Mouse (Mus musculus): ENCODE measurements at regions not wholly inside any gene's neighbourhood (a gene's known extent, or its start where the extent isn't known, plus 50 kb on each side); places are given as distances from the start of the nearest gene placed in this dataset.
A peak's percentile ranks its signal among the peaks of the same experiment; 100 is the strongest.

DNA sequence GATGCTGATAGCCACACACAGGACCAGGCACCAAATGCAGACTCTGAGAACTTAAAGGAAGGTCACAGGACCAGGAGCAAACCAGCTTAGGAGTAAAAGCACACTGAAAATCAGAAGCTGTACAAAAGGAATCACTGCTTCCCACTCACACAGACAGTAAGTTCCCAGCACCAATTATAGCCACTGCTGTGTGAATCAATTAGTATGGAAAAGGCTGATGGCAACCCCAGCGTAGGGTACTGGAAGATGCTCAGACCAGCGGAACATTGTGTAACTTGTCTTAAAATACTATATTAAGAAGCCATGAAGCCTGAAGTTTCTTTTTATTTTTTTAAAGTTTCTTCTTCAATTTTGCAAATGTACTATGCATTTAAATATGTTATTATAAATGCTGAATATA lies 115.8 kb downstream of the Lnpk start:
- DNase-seq (ENCODE audit: low spot score in 2 of 2), result peak; percentile 2 to 20

DNA sequence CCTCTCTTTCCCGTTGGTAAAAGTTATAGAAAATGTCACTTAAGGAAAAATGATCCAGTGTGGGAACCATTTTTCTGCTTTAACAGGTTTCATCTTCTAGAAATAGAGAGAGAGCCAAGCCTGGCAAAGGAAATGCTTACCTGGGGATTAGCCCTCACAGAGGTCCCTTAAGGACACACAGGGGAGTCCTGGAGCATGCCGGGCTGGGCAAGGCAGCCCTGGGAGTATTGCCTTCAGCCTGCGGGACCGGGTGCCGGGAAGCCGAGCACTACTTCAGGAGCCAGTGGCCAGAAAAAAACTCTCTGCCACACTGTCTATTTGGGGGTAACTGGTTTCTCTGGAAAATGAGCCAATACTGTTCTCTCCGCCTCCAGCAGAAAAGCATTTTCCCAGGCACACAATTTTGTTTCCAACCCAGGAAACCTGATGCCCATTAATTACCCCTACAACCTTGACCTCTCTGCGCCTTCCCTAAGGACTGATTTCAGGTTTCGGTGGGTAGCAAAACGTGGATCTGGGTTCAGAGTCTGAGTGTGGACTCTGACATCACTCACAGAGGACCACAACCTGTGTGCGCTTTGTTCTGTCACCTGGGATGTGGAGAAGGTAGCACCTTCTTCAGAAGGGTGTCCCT lies 117.9 kb downstream of the Lnpk start:
- DNase-seq (ENCODE audit: low spot score in 2 of 2), result no peak

DNA sequence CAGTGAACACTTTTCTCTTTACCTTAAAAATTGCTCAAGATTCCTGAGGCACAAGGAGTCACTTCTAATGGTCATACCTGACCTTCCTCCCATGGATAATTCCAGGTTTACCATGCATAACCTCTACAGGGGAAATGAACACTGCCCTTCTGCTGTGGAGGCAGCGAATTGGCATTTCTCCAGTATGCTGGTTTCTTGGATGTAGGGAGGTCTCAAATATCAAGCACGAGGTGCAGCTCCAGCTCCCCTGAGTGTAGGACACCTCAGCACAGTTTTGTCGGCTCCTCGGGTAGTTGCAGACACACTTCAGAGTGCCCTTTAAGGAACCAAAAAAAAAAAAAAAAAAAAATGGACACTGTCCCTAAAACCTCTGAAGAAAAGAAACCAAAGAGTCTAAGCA lies 124.8 kb downstream of the Lnpk start:
- no peak for DNase-seq (ENCODE audit: low spot score in 2 of 2)

DNA sequence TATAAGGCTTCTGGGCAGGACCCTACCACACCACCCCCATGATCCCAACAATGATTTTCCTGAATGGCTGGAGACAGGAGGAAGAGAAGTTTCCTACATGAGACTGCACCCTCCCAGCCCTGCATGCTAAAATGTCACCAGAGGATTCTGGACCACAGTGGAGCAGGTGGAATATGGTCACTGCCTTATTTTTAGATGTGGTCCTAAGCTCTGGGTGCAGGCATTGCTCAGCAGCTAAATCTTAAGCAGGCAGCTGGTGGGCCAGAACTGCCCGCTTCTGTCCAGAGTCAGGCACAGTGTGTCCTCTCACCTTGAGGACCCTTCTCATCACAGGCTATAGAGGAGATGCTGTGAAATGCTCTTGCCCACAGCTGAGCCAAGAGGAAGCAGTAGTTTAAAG lies 126.6 kb downstream of the Lnpk start:
- DNase-seq (ENCODE audit: low spot score in 2 of 2), result no peak

- DNase-seq (ENCODE audit: low spot score in 2 of 2), result peak in 1 of 2 experiments; percentile 3
Measured at GRCm38 (mm10) chr2:74451578-74451977, 127.7 kb downstream of the Lnpk start.

DNA sequence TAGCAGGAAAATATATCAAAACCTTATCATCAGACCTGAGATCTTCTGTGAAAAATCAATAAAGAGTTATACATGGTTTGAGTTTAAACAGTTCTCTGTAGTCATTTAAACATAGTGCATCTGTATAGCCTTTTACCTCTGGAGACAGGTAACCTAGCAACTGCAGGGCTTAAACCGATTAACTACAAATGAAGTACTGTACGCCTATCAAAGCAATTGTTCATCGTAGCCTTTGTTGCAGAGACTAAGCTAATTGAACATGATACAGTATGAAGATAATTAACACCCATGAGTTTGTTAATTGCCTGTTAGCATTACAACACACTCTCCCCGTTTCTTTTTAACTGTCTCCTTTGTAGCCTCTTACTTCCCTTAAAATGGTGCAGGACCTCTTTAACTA lies 128.2 kb downstream of the Lnpk start:
- no peak for DNase-seq (ENCODE audit: low spot score in 2 of 2)

GRCm38 (mm10) chr2:74450064-74450765 lies 129.0 kb downstream of the Lnpk start:
- no peak for DNase-seq (ENCODE audit: low spot score in 2 of 2)

DNA sequence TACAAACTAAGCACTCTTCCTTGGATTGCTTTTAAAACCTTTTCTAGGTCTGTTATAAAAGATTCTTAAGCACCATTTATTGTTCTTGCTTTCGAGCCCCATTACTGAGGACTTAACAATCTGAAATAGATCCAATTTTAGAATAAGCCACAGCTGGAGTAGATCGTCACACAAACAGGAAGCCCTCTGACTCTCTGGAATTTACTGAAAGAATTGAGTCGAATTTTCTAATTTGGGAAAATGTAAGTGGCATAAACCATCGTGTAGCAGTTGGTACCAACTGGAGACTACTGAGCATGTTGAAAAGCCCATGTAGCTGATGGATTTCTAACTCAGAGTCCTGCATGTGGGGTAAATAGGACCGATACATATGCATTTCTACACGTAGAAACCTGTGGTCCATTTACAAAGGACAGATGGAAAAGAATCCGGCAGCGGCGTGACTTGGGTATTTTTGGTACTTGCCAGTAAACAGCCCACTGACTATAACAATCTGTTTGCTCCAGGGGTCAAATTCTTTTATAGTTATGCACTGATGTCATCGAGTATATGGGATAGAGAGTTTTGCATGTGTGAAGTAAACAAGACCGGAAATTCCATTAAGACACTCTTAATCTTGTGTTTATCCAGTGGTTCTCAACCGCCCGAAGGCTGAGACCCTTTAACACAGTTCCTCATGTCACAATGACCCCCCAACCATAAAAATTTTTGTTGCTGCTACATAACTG lies 143.9 kb downstream of the Lnpk start:
- no peak for DNase-seq (ENCODE audit: low spot score in 2 of 2)

DNA sequence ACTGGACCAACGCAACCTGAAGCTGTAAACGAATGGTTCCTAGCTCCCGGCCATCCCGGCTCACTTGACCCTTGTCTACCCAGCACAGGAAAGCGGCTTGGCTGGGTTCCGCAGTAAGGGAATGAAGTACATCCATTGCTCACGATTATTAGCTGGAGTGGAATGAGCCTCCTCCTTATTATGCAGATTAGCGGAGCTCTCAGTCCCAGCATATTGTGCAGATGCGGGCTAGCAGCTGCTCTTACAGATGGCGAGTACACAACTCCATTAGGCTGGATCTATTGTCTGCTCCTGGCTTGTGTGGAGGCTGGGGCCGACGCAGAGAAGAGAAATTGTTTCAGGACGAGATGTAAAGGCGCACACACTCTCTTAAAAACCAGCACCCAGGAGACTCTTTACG lies 152.5 kb downstream of the Lnpk start:
- DNase-seq (ENCODE audit: low spot score in 2 of 2), result peak; percentile 25 to 38

GRCm38 (mm10) chr2:74424726-74425125 lies 154.5 kb downstream of the Lnpk start:
- peak; percentile 58 to 85 for DNase-seq (ENCODE audit: low spot score in 2 of 2)

GRCm38 (mm10) chr2:74416097-74416496 lies 163.1 kb downstream of the Lnpk start:
- DNase-seq (ENCODE audit: low spot score in 2 of 2), result no peak

GRCm38 (mm10) chr2:74414721-74415120 lies 164.5 kb downstream of the Lnpk start:
- DNase-seq (ENCODE audit: low spot score in 2 of 2), result no peak

- DNase-seq (ENCODE audit: low spot score in 2 of 2), result peak; percentile 26 to 65
Measured at GRCm38 (mm10) chr2:74409856-74410404, 169.3 kb downstream of the Lnpk start.

GRCm38 (mm10) chr2:74404493-74404892 lies 174.7 kb downstream of the Lnpk start:
- no peak for DNase-seq (ENCODE audit: low spot score in 2 of 2)

DNA sequence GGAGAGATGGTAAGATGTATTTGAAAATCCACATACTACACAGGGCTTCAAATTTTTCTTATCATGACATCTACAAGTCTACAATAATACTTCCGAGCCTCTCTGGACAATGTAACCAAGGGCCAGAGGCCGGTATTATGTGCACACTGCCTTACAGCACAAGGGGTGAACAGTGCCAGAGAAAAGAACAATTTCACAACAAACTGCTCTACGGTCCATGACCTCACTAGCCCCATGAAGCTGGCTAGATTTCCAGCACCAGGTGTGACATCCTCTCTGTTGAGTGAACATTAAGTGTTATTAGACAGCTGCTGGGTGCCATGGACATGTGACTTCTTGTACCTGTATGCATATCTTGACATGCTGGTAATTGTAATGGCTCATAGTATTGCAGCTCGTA lies 188.2 kb downstream of the Lnpk start:
- no peak for DNase-seq (ENCODE audit: low spot score in 2 of 2)

GRCm38 (mm10) chr2:74388078-74388477 lies 191.2 kb downstream of the Lnpk start:
- DNase-seq (ENCODE audit: low spot score in 2 of 2), result peak; percentile 33 to 56

GRCm38 (mm10) chr2:74384918-74385317 lies 194.3 kb downstream of the Lnpk start:
- DNase-seq (ENCODE audit: low spot score in 2 of 2), result peak; percentile 19 to 29

DNA sequence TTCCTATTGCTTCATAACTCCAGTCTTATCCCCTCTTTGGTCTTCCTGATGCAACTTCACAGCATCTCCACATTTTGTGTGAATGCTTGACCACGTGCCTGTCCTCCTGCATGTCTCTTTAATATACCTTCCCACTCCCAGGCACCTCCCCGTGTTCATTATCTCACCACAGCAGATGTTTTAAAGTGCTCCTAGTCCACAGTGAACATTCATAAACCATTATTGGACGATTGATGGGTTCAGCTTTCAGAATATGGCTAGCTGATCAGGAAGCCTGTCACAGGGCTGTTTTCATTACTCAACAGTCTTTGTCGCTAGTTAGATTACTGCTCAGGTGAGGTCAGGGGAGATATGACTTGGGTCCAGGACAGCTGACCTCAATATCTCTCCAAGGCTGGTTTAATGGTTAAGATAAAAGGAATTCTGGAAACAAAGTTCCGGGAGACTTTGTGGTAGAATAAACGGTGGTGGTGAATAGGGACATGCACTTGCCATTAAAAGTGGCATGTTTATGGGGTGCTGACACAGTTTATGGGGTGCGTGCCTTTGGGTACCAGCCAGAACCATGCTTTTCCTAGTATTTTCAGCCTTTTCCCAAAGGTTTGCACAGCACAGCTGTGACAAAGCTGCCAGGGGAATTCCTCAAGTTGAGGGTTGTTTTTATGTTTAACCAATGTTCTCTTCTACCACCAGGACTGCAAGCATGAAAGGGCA lies 198.5 kb downstream of the Lnpk start:
- DNase-seq (ENCODE audit: low spot score in 2 of 2), result no peak

GRCm38 (mm10) chr2:74378709-74379108 lies 200.5 kb downstream of the Lnpk start:
- no peak for DNase-seq (ENCODE audit: low spot score in 2 of 2)

DNA sequence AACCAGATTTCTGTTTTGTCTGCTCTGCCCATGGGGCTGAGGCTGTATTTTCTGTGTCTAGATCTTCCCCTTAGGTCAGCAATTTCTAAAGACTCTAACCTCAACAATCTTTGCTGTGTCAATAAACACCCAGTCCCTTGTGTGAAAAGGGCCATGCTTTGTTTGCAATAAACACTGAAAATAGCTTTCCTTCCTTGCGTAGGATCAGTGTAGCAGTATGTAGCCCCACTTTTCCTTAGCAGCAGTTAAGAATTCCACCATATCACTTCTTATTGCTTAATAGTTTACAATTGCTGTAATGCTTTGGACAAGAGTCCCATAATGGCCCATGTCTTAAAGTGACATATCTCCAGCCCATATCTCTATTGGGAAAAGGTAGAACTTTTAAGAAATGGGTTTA lies 205.3 kb downstream of the Lnpk start:
- no peak for DNase-seq (ENCODE audit: low spot score in 2 of 2)

DNA sequence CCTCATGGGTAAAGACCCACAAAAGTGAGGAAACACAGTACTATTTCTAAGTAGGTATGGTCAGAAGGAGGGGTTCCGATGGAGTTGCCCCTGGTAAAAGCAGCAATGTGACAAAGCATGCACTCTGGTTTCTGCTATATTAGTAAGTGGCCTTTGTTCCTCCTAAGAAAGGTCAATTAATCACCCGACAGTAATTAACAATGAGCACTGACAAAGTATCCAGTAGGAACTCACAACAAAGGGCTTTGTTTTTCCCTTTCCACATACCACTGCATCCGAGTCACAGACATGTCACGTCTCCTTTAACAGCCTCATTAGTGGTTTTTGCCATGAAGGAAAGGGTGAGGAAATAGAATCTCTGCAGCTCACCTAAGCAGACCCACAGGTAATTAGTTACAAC lies 206.2 kb downstream of the Lnpk start:
- DNase-seq (ENCODE audit: low spot score in 2 of 2), result no peak

GRCm38 (mm10) chr2:74363255-74363654 lies 216.0 kb downstream of the Lnpk start:
- no peak for DNase-seq (ENCODE audit: low spot score in 2 of 2)
